Mouse (Mus musculus) neural tube, embryonic 11.5 days (tissue): Measurements from ENCODE around the gene Prrg3. TPM values are rescaled to one million over a fixed set of nuclear protein-coding genes. Genes with fewer than 3 reads are reported as not detected.

Experiments
- ATAC-seq: fragments of 200-750 bp; cut with Nextera tagmentation; 2 replicates; pipeline ENCODE4 v1.8.0; 2017; ENCODE audit warnings: moderate number of reproducible peaks, mild to moderate bottlenecking, moderate TSS enrichment, moderate library complexity; ENCODE audit not compliant: insufficient read depth, low FRiP score, low TSS enrichment
- DNase-seq: peaks from one replicate; pipeline ENCODE4 v3.0.0-alpha.2; 2015; ENCODE audit warnings: low spot score
- H3K27ac ChIP-seq: fragments of 300-500 bp; sonication (generic); 2 replicates; pipeline ENCODE4 v1.5.1; 2014; ENCODE audit warnings: low read depth, mild to moderate bottlenecking, low read length
- H3K27me3 ChIP-seq: fragments of 300-500 bp; sonication (generic); 2 replicates; pipeline ENCODE4 v1.6.1; 2014; ENCODE audit warnings: mild to moderate bottlenecking, low read length, mixed read lengths; ENCODE audit not compliant: control insufficient read depth, insufficient read depth
- H3K36me3 ChIP-seq: fragments of 300-500 bp; sonication (generic); 2 replicates; pipeline ENCODE4 v1.6.1; 2014; ENCODE audit warnings: mild to moderate bottlenecking, low read length, moderate library complexity, mixed read lengths; ENCODE audit not compliant: control insufficient read depth, insufficient read depth
- H3K4me1 ChIP-seq: fragments of 300-500 bp; sonication (generic); 2 replicates; pipeline ENCODE4 v1.6.1; 2014; ENCODE audit warnings: low read length, mixed read lengths; ENCODE audit not compliant: control insufficient read depth, insufficient read depth
- H3K4me2 ChIP-seq: fragments of 300-500 bp; sonication (generic); 2 replicates; pipeline ENCODE4 v1.6.1; 2014; ENCODE audit warnings: low read depth, mild to moderate bottlenecking, moderate library complexity
- H3K4me3 ChIP-seq: fragments of 300-500 bp; sonication (generic); 2 replicates; pipeline ENCODE4 v1.5.1; 2014; ENCODE audit warnings: low read depth, low read length
- H3K9ac ChIP-seq: fragments of 300-500 bp; sonication (generic); 2 replicates; pipeline ENCODE4 v1.6.1; 2014; ENCODE audit warnings: mild to moderate bottlenecking, low read length
- H3K9me3 ChIP-seq: fragments of 300-500 bp; sonication (generic); 2 replicates; pipeline ENCODE4 v1.6.1; 2016; ENCODE audit warnings: low read length; ENCODE audit not compliant: control insufficient read depth
- WGBS: fragments of 180-500 bp; shearing (Covaris S2); extraction: QIAGEN DNeasy Blood & Tissue Kit; methylation state at CpG from one replicate; pipeline ENCODE4 v1.1.7; 2014; 5-methylcytosine and 5-hydroxymethylcytosine counted together
- polyA plus RNA-seq: library from polyadenylated mRNA; unstranded; fragments of >200 nt; fragmentation: Nextera tagmentation; extraction: Ambion mirVana; gene quantifications from 2 replicates; pipeline ENCODE4 v1.2.1, GENCODE M21; 2014

The Prrg3 gene
- polyA plus RNA-seq, 1 experiment from 2014 or later = 7.8 TPM

- no peaks in the 10 kb centered on the region for H3K27me3 ChIP-seq
- 33% methylated on average over 3 of the region's 3 CpGs for WGBS
- no peak for ATAC-seq
- DNase-seq = peak; percentile 48
- no peak overlapping the region for H3K4me3 ChIP-seq
- no peak overlapping the region for H3K9ac ChIP-seq
- H3K36me3 ChIP-seq = no peaks in the 10 kb centered on the region
- H3K27ac ChIP-seq = no peak overlapping the region
- no peaks in the 10 kb centered on the region for H3K9me3 ChIP-seq
- no peaks in the 10 kb centered on the region for H3K4me1 ChIP-seq
- no peak overlapping the region for H3K4me2 ChIP-seq
Measured at GRCm38 (mm10) chrX:72012804-72013203, 50.4 kb downstream of the Prrg3 start.

DNA sequence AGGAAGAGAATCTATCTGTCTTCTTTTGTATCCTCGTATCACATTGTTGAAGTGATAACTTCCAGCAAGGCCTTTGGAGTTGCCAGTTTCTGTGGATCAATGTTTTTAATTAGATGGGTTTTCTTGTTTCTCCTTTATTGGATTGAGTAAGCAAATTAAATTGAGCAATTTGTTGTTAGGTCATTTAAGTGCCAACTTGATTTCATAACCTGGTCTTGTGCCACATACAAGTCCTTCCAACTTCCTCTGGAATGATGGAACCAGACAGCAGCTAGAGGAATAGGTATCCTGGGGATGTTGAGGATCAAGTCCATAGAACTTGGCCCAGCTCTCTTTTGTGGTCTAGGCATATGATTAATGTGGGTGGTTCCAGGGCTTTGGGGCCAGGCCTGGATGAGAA lies 59.8 kb downstream of the Prrg3 start:
- Histone ChIP-seq H3K4me3 (no peak overlapping the region), H3K4me1 (no peaks in the 10 kb centered on the region), H3K9me3 (no peaks in the 10 kb centered on the region), H3K4me2 (no peak overlapping the region), H3K27ac (no peak overlapping the region), H3K27me3 (no peaks in the 10 kb centered on the region), H3K36me3 (no peaks in the 10 kb centered on the region), H3K9ac (no peak overlapping the region)
- ATAC-seq (no peak), DNase-seq (no peak)
- WGBS = 80% methylated on average over 1 of the region's 1 CpGs

Other genes with a start within 250 kb of the Prrg3 start
- 32.0 and 36.2 TPM in 2 replicates for gene Vma21, start 146.7 kb upstream of the Prrg3 start, polyA plus RNA-seq
- 0.21 and 0.37 TPM in 2 replicates for gene Gm1141, start 41.6 kb upstream of the Prrg3 start, polyA plus RNA-seq
- not detected in 2 replicates for gene Fate1, start 10.4 kb downstream of the Prrg3 start, polyA plus RNA-seq
- gene Cnga2, start 29.2 kb downstream of the Prrg3 start, polyA plus RNA-seq = 0.09 TPM in 1 of 2 replicates, not detected in the other